ENCODE assay signal across 8 mouse cellular contexts in the genomic region with DNA sequence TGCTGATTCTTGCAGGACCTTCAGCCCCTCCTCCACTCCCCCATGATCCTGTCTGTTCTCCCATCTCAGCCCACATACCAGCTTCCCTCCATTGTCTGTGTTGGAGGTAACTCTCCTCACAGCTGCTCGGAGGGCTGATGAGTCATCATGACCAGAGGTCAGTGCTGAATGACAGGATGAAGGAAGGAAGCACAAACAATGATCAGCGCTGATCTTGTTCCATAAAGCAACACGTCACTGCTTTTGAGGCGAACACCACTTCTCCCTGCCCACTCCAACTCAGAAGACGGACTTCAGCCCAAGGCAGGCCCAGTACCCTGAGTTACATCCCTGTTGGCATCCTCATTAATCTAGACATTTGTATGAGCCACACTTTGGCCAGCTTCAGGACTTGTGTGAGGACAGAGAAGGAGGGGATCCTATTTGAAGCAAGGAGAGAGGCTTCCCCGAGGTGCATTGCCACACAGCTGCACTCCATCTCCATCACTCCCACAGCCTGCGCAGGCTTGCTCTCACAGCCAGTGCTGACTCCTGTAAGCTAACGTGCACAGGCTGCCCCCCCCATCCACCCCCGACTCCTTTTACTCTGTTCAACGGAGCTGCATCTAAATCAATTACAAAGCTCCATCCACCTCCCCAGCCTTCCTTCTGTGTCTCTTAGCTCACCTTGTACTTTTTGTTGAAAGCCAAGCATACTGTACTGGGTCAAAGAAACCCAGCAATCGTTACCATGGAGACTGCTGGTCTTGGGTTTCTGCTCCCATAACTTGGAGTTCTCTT.
DNase-seq lines count a peak whose midpoint lies in the region; ATAC-seq and TF ChIP-seq lines count a peak whose summit lies in the region.

No protein-coding gene starts in this region.

- peaks cover 26% of the 10 kb centered on the region for H3K27me3 ChIP-seq in G1E (ENCODE audit: insufficient read depth, low read length)
- no peaks in the 10 kb centered on the region for H3K27me3 ChIP-seq in heart, embryonic 12.5 days (replicated peaks)
- H3K27me3 ChIP-seq in kidney, embryonic 15.5 days, result no peaks in the 10 kb centered on the region
- no peaks in the 10 kb centered on the region for H3K27me3 ChIP-seq in lung, embryonic 15.5 days

- no peak overlapping the region for H3K9ac ChIP-seq in heart, embryonic 12.5 days
- no peak overlapping the region for H3K9ac ChIP-seq in kidney, embryonic 15.5 days
- H3K9ac ChIP-seq in lung, embryonic 15.5 days, result no peak overlapping the region

- no peak for TF ChIP-seq CTCF in G1E (IDR thresholded peaks at IDR 0.05; ENCODE audit: low read depth, low read length)

- peak; percentile 79 for ATAC-seq in G1E (ENCODE audit: extremely low read depth, insufficient number of reproducible peaks, low FRiP score, poor library complexity, severe bottlenecking)
- ATAC-seq in heart, embryonic 12.5 days (ENCODE audit: insufficient number of reproducible peaks, low FRiP score), result peak; percentile 87
- ATAC-seq in kidney, embryonic 15.5 days (replicated peaks; ENCODE audit: low FRiP score), result peak; percentile 65
- ATAC-seq in lung, embryonic 15.5 days (ENCODE audit: borderline replicate concordance, extremely low read depth, low FRiP score, low TSS enrichment), result peak; percentile 70

- H3K36me3 ChIP-seq in G1E (replicated peaks), result no peaks in the 10 kb centered on the region
- no peaks in the 10 kb centered on the region for H3K36me3 ChIP-seq in heart, embryonic 12.5 days
- no peaks in the 10 kb centered on the region for H3K36me3 ChIP-seq in kidney, embryonic 15.5 days
- no peaks in the 10 kb centered on the region for H3K36me3 ChIP-seq in lung, embryonic 15.5 days

- DNase-seq in G1E (ENCODE audit: low spot score), result no peak
- DNase-seq in brain, adult 2 months (ENCODE audit: low read depth, low spot score), result peak; percentile 83
- DNase-seq in retina, embryonic 14.5 days (ENCODE audit: low spot score), result peak; percentile 57
- no peak for DNase-seq in layer of hippocampus, postnatal 14 days (ENCODE audit: low spot score in 2 of 2)
- no peak for DNase-seq in cerebellum, postnatal 36 days

- H3K9me3 ChIP-seq in G1E (replicated peaks), result no peaks in the 10 kb centered on the region
- no peaks in the 10 kb centered on the region for H3K9me3 ChIP-seq in heart, embryonic 12.5 days (replicated peaks)
- no peaks in the 10 kb centered on the region for H3K9me3 ChIP-seq in kidney, embryonic 15.5 days (replicated peaks)
- no peaks in the 10 kb centered on the region for H3K9me3 ChIP-seq in lung, embryonic 15.5 days

- no peak overlapping the region for H3K4me2 ChIP-seq in heart, embryonic 12.5 days
- H3K4me2 ChIP-seq in kidney, embryonic 15.5 days, result 0 out of 2 replicates have a peak overlapping the region, but pooled peaks have one; percentile 14
- peak overlapping the region; percentile 12; the same call in 1 of the 2 replicates for H3K4me2 ChIP-seq in lung, embryonic 15.5 days

- WGBS in heart, embryonic 12.5 days, result 37% methylated on average over 11 of the region's 11 CpGs
- 16% methylated on average over 11 of the region's 11 CpGs for WGBS in kidney, embryonic 15.5 days
- WGBS in lung, embryonic 15.5 days, result 15% methylated on average over 11 of the region's 11 CpGs

- no peaks in the 10 kb centered on the region for H3K4me1 ChIP-seq in G1E (ENCODE audit: insufficient read depth, low read depth, low read length)
- peaks cover 15% of the 10 kb centered on the region for H3K4me1 ChIP-seq in heart, embryonic 12.5 days (replicated peaks)
- H3K4me1 ChIP-seq in kidney, embryonic 15.5 days, result peaks cover 43% of the 10 kb centered on the region
- peaks cover 43% of the 10 kb centered on the region for H3K4me1 ChIP-seq in lung, embryonic 15.5 days

- H3K27ac ChIP-seq in heart, embryonic 12.5 days (ENCODE audit: poor library complexity, severe bottlenecking), result peak overlapping the region; percentile 61
- peak overlapping the region; percentile 87 for H3K27ac ChIP-seq in kidney, embryonic 15.5 days
- peak overlapping the region; percentile 79 for H3K27ac ChIP-seq in lung, embryonic 15.5 days

- H3K4me3 ChIP-seq in G1E (ENCODE audit: low read depth, low read length), result no peak overlapping the region
- H3K4me3 ChIP-seq in heart, embryonic 12.5 days, result no peak overlapping the region
- H3K4me3 ChIP-seq in kidney, embryonic 15.5 days (replicated peaks), result no peak overlapping the region
- no peak overlapping the region for H3K4me3 ChIP-seq in lung, embryonic 15.5 days

Comparison
In these comparisons a context has a peak if more than half of its experiments do, and no peak if none do; other contexts are left out.
1. DNase-seq: peak in brain, adult 2 months (single experiment) and retina, embryonic 14.5 days (single experiment); none in G1E (single experiment), layer of hippocampus, postnatal 14 days (0 of 2) and cerebellum, postnatal 36 days (0 of 2).
2. Peak in every context shown above with its lines, with median percentiles within 50 percentile points of each other: ATAC-seq and H3K27ac ChIP-seq.